Mouse (Mus musculus) CD4-positive, CD25-positive, alpha-beta regulatory T cell, adult 4 months (primary cell): ENCODE measurements around the gene Ggt5. TPM values are rescaled to one million over a fixed set of nuclear protein-coding genes. Genes with fewer than 3 reads are reported as not detected.
A peak's percentile ranks its signal among the peaks of the same experiment; 100 is the strongest.

Source experiments
- ATAC-seq: one replicate; pipeline ENCODE4 v1.8.0; 2017
- polyA plus RNA-seq, 2 experiments: library from polyadenylated mRNA; unstranded; fragments of 100-300 nt; shearing (Covaris generic); gene quantifications; one replicate each; pipeline ENCODE4 v1.2.1; 2017

Ggt5 gene
- polyA plus RNA-seq, 2 experiments from 2014 or later: 0.27 to 0.76 TPM

DNA sequence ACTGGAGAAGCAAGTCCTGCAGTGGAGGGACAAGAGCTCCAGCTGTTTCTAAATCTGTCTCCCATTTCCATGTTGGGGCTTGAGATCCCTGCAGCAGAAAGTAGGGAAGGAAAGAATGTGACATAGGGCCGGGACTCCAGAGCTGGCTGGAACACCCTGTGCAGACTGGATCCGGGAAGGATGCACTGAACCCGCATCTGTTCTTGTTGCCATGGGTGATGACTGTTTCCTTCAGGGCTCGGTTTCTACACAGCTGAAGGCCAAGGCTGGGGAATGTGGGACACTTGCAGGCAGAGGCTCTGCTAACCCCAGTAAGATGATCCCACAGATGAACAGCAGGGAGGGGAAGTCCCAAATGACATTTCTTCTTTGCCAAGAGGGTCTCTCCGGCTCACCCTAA, 43.5 kb downstream of the Ggt5 start:
- ATAC-seq: no peak

GRCm38 (mm10) chr10:75633048-75633447, 43.9 kb downstream of the Ggt5 start:
- no peak for ATAC-seq

- ATAC-seq: no peak
Observed at GRCm38 (mm10) chr10:75633576-75634139, 44.5 kb downstream of the Ggt5 start.

- no peak for ATAC-seq
Observed at GRCm38 (mm10) chr10:75634610-75635009, 45.5 kb downstream of the Ggt5 start.

DNA sequence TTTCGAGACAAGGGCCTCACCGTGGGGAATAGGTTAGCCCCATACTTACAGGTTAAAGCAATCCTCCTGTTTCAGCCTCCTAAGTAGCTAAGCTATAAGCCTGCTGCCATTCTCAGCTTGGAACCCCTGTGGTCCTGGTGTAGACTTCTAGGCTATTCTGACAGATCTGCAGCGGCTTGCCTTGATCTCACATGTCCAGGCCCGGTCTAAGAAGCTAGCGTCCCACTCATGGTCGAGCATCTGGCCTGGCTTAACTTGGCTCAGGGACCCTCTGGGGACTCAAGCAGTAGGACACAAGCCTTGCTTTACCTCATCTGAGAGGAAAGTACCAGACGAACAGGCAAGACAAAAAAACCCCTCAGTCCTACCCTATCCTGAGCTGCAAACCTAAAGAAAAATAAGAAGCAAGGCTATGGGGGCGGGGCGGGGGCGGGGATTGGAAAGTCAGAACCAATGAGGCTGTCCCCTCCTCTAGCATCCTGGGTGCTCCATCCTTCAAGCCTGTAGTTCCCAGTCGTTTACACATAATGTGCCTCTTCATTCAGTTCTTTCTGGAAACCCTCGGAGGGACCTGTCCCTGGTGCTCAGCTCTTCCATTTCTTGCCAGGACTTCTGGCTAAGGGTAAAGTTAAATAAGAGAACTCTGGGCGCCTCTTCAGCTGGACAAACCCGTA, 46.0 kb downstream of the Ggt5 start:
- no peak for ATAC-seq

DNA sequence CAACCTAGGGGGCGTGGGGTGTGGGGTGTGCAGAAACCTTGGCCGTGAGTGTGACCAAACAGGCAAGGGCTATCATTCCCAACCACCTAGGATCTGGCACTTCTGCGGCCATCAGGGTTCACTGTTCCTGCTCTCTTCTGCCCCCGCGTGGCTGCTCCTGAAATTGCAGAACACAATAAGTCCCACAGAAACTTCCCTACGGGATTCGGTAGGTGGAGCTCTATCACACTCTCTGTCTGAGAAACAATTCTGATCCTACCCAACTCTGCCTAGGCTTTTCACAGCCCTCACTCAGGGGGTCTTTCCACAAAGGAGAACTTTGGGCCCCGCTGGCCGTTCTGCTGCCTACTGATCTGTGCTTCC, 46.5 kb downstream of the Ggt5 start:
- ATAC-seq: peak; percentile 84

DNA sequence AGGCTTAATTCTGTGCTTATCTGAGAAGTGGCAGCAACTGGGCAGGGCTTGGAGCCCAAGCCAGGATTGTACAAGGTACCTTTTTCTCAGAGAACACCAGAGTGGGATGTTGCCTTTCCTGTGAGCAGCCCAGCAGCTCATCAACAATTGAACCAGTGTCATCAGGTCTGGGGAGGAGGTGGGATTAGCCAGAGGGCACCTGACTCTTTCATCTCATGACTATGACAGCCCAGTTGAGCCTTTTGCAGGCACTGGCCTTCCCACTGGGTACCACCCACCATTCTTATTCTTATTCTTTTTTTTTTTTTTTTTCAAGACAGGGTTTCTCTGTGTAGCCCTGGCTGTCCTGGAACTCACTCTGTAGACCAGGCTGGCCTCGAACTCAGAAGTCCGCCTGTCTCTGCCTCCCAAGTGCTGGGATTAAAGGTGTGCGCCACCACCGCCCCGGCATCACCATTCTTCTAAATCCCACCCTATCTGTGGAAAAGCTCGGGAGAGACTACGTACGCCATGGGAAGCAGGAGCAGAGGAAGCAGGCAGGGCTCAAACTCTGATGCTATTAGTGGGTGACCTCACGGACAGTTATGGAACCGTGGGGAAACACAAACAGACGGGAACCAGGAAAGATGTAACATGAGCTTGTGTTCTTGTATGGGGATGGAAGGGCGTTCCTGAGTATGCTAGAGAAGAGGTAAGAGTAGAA, 47.1 kb downstream of the Ggt5 start:
- ATAC-seq: no peak

DNA sequence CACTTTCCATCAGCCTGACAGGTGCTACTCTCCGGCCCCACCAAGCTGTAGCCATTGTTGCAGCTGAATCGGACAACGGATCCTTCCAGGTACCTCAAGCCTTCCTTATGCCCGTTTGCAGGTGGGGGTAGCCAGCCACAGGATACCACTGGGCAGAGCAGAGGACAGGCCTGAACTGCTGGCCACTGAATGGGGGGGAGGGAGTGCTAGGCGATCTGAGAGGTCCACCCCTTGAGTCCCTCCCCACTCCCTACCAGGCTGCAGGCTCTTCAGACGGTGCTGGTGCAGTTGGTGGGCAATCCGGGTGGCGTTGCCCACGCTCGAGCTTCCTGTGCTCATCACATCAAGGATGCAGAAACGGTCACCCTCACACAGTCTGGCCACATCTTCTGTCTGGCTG, 48.6 kb downstream of the Ggt5 start:
- ATAC-seq: no peak

DNA sequence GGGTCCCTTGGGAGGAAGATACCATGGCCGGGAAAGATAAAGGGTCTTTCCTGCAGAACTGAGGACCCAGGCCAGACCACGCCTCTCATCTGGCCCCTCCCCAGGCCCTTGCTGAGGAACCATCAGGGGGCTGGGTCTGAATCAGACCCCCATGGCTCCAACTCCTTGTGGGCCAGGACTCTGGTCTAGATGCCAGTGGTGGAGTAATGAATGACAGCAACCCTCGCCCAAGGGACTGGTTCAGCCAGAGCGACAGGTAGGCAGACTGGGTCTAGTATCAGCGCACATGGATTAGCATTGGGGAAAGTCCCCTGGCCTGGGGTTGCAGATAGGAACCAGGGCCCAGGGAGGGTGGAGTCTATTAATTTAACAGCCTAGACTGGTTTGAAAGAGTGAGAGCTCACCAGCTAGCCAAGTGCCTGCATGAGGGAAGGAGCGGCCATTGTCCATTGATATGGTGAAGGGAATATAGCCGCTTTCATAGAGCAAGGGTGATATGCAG, 52.6 kb downstream of the Ggt5 start:
- peak; percentile 56 for ATAC-seq

- ATAC-seq: no peak
Observed at GRCm38 (mm10) chr10:75642436-75642835, 53.3 kb downstream of the Ggt5 start.

DNA sequence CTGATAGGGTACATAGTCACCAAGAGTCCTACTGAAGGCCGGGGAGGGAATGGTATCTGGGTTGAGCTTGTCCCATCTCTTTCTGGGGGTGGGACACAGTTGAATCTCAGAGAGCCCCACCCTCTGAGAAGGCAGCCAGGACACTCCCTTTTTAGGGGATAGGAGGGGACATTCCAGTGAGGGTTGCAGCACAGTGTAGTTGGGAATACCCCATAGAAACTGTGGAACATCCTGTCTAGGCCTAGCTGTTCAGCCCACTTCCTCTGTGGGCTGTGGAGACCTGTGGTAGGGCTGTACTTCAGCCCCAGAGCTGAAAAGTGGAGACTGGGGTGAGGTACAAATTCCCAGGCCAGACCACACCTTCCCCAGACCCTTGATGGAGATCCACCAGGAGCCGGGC, 53.8 kb downstream of the Ggt5 start:
- peak; percentile 79 for ATAC-seq

DNA sequence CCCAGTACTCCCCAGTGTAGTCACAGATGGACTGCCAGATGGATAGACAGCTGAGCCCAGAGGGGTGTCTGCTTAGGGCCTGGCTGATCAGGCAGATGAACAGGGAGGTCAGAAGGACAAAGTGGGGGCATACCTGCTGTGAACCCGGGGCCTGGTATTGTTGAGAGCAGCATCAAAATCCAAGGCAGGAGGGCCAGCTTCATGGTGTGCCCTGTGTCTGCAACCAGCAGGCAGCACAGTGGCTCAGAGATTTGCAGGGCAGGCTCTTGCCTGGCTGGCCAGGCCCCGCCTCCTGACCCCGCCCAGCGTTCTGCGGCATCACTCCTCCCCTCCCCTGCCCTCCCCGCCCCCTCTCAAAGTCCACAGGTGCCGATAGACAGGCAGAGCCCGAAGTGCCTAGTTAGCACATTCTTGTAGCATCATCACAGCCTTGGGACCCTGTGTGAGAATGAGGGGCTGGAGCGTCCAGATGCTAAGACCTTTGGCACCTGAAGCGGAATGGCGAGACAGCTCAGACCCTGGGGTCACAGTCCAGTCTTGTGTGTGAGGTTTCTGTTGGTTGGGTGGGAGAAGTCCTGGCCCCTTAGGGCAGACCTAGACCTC, 54.7 kb downstream of the Ggt5 start, which contains the start of gene Susd2:
TSS of gene Susd2 (minus strand) at position 268 of the 603 bp plus-strand sequence.
- peak; percentile 70 for ATAC-seq

DNA sequence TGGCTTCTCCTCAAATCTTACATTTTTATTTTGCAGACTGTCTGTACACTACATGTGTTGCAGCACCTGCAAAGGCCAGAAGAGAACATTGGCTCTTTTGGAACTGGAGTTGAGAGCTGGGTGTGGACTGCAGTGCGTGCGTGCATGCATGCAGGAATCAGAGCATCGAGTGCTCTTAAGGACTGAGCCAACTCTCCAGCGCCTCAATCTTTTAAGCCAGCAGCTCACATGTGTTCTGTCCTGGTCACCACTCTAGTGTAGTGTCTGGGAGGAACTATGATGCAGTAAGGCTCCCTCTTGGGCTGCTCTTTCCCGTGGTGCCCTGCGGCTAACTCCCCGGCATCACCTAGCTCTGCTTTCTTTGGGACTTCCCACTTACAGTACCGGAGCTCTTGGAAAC, 56.5 kb downstream of the Ggt5 start:
- no peak for ATAC-seq

- no peak for ATAC-seq
Observed at GRCm38 (mm10) chr10:75646406-75646805, 57.3 kb downstream of the Ggt5 start.

DNA sequence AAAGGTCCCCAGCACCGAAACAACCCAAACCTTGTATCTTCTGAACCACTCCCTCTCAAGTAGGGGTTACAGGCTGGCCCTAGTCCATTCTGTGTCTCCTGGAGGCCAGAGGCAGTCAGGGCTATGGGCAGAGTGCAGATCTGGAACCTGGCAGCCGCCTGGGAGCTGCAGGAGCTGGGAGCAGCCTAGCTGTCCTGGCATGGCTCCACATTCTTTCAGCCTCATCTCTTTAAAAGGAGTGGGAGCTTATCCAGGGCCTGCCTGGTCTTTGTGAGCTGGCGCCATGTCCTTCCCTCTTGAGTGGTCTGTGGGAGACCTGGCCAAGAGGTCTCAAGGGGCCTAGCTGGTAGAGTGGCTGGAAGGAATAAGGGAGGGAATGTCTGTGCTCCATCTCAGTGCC, 58.2 kb downstream of the Ggt5 start:
- no peak for ATAC-seq

- ATAC-seq: no peak
Observed at GRCm38 (mm10) chr10:75648091-75648490, 59.0 kb downstream of the Ggt5 start.

DNA sequence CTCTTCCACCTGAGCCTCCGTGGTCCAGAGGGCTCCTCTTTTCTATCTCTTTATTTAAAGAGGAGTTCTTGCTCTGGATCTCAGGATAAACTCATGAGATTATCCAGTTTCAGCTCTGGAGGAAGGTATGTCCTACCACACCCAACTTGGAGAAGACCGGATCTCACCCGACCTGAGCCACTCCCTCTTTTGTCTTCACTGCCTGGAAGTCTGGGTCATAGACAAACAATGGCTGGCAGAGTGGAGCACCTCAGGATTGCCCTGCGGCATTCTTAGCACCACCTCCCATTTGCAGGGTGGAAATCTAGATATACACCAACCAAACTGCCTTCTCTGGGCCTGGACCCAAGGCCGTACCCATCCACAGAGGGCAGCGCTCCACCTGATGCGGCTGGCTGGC, 59.9 kb downstream of the Ggt5 start:
- no peak for ATAC-seq

DNA sequence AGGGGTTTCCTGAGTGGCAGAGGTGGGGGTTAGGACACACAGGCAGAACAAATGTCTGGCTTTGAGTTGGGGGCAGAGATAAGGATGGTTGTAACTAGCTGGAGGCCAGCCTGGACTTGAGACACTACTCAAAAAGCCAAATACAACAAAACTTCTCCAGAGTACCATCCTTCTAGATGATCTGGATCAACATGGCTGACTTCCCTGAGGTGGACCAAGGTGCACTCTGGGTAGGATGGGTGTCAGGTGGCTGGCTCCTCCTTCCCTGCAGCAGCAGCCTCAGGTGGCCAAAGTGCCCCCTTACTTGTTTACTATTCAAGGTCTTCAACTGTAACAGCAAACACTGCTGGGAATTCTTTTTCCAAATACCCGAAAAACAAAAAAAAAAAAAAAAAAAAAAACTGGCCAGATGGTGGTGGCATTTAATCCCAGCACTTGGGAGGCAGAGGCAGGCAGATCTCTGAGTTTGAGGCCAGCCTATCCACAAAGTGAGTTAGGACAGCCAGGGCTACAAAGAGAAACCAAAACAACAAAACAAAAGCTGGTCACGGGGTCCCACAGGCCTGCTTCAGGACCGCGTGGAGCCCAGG, 60.4 kb downstream of the Ggt5 start:
- ATAC-seq: no peak

- peak; percentile 66 for ATAC-seq
Observed at GRCm38 (mm10) chr10:75650306-75650902, 61.3 kb downstream of the Ggt5 start.

- ATAC-seq: no peak
Observed at GRCm38 (mm10) chr10:75651381-75652068, 62.4 kb downstream of the Ggt5 start.

- no peak for ATAC-seq
Observed at GRCm38 (mm10) chr10:75654053-75654452, 64.9 kb downstream of the Ggt5 start.

DNA sequence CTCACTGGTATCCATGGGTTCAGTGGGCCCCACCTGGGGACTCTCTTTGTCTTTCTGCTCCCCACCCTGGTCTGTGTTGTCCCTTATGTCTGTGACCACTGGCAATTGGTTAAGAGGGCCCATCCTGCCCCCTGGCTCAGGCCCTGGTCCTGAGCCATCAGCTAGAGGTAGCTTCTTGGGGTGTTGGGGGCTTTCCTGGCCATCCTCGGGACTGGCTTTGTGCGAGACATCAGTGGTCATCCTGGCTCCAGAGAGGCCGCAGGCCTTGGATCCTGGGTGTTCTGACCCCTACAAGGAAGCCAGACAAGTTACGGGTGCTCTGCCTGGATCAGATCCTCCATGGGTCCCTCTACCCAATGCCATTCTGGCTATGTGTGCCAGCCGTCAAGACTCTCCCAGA, 68.0 kb downstream of the Ggt5 start:
- ATAC-seq: no peak
